Mouse (Mus musculus) limb, embryonic 13.5 days (tissue): ENCODE measurements around the gene Hspbp1. TPM values are rescaled to one million over a fixed set of nuclear protein-coding genes. Genes with fewer than 3 reads are reported as not detected.

ENCODE experiments used
- ATAC-seq: fragments of 200-750 bp; cut with Nextera tagmentation; 2 replicates; pipeline ENCODE4 v1.8.0; 2017; ENCODE audit warnings: low read depth, moderate number of reproducible peaks, moderate TSS enrichment; ENCODE audit not compliant: low FRiP score
- H3K27ac ChIP-seq: fragments of 300-500 bp; sonication (generic); 2 replicates; pipeline ENCODE4 v1.5.1; 2015; ENCODE audit warnings: inconsistent platforms, mild to moderate bottlenecking, moderate library complexity
- H3K27me3 ChIP-seq: fragments of 300-500 bp; sonication (generic); 2 replicates; pipeline ENCODE4 v1.6.1; 2015; ENCODE audit warnings: mild to moderate bottlenecking, inconsistent platforms
- H3K36me3 ChIP-seq: fragments of 300-500 bp; sonication (generic); 2 replicates; pipeline ENCODE4 v1.6.1; 2015; ENCODE audit warnings: inconsistent platforms, mild to moderate bottlenecking, moderate library complexity
- H3K4me1 ChIP-seq: fragments of 300-500 bp; sonication (generic); 2 replicates; pipeline ENCODE4 v1.6.1; 2015; ENCODE audit warnings: inconsistent platforms
- H3K4me2 ChIP-seq: fragments of 300-500 bp; sonication (generic); replicated peaks from 2 replicates; pipeline ENCODE4 v1.6.1; 2015; ENCODE audit warnings: inconsistent platforms, mild to moderate bottlenecking, moderate library complexity
- H3K4me3 ChIP-seq: fragments of 300-500 bp; sonication (generic); 2 replicates; pipeline ENCODE4 v1.5.1; 2015; ENCODE audit warnings: moderate library complexity, mild to moderate bottlenecking, inconsistent platforms
- H3K9ac ChIP-seq: fragments of 300-500 bp; sonication (generic); 2 replicates; pipeline ENCODE4 v1.6.1; 2015; ENCODE audit warnings: mild to moderate bottlenecking, inconsistent platforms
- H3K9me3 ChIP-seq: fragments of 300-500 bp; sonication (generic); 2 replicates; pipeline ENCODE4 v1.6.1; 2016; ENCODE audit warnings: inconsistent platforms
- WGBS: fragments of 180-500 bp; shearing (Covaris S2); methylation state at CpG from one replicate; pipeline ENCODE4 v1.1.7; 2015; 5-methylcytosine and 5-hydroxymethylcytosine counted together
- polyA plus RNA-seq: library from polyadenylated mRNA; unstranded; fragments of >200 nt; fragmentation: Nextera tagmentation; extraction: Ambion mirVana; gene quantifications from 2 replicates; pipeline ENCODE4 v1.2.1, GENCODE M21; 2015

Gene Hspbp1
- polyA plus RNA-seq: 93.6 and 95.4 TPM in 2 replicates

GRCm38 (mm10) chr7:4684632-4685417, at the start of gene Hspbp1:
Hspbp1 (minus strand) TSS chr7:4685068.
- Histone ChIP-seq H3K27me3 (no peaks in the 10 kb centered on the region), H3K9me3 (no peaks in the 10 kb centered on the region), H3K9ac (peak within 1 kb of the TSS; percentile 72), H3K4me1 (peaks cover 7% of the 10 kb centered on the region), H3K36me3 (peaks cover 22% of the 10 kb centered on the region), H3K4me2 (peak within 1 kb of the TSS; percentile 98), H3K4me3 (peak within 1 kb of the TSS; percentile 74), H3K27ac (peak within 1 kb of the TSS; percentile 33; the same call in 1 of the 2 replicates)
- peak; percentile 98 for ATAC-seq
- WGBS: under 1% methylated on average over 32 of the region's 32 CpGs

DNA sequence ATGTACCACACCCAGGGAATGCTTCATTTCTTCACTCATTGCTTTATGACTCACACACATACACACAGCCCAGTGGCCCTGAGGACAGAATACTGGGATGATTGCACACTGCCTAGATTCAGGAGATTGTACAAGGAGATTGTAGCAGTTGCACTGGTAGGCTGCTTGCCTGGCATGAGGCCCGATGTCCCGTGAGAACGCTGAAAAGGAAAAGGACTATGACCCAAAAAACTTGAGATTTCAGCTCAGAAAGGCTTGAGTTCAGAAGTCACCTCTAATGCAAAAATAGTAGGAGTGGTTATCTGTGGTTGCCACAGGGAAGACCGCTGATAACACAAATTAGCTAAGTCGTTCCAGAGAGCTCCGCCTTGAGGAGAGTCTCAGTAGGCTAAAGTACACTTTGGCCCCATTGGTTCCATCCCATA, 48.1 kb upstream of the Hspbp1 start:
- Histone ChIP-seq H3K27ac (no peak overlapping the region), H3K27me3 (0 out of 2 replicates have a peak, but pooled peaks cover 3% of the 10 kb centered on the region), H3K4me2 (no peak overlapping the region), H3K9me3 (no peaks in the 10 kb centered on the region), H3K9ac (no peak overlapping the region), H3K4me3 (no peak overlapping the region), H3K4me1 (no peaks in the 10 kb centered on the region), H3K36me3 (no peaks in the 10 kb centered on the region)
- 62% methylated on average over 6 of the region's 6 CpGs for WGBS
- ATAC-seq: no peak

DNA sequence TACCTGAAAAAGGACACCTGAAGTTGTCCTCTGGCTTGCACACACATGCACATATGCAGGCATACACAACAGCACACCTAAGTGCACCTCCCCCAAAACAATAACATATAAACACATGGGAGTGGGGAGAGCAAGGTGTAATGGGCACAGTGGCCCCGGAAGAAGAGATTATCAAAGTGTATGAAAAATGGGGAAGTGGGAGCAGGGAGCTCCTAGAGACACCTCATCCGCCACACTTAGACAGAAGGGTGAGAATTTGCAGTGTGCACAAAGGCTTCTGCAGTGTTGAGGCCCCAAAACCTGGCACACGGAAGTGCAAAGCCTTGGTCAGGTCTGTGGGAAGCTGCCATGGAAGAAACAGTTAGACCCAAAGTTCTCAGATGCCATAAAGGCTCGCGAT, 46.2 kb upstream of the Hspbp1 start:
- no peak overlapping the region for H3K9ac ChIP-seq
- H3K4me3 ChIP-seq: no peak overlapping the region
- no peaks in the 10 kb centered on the region for H3K36me3 ChIP-seq
- WGBS: 77% methylated on average over 5 of the region's 5 CpGs
- H3K4me2 ChIP-seq: no peak overlapping the region
- no peak overlapping the region for H3K27ac ChIP-seq
- no peaks in the 10 kb centered on the region for H3K9me3 ChIP-seq
- 0 out of 2 replicates have a peak, but pooled peaks cover 3% of the 10 kb centered on the region for H3K27me3 ChIP-seq
- no peak for ATAC-seq
- no peaks in the 10 kb centered on the region for H3K4me1 ChIP-seq

DNA sequence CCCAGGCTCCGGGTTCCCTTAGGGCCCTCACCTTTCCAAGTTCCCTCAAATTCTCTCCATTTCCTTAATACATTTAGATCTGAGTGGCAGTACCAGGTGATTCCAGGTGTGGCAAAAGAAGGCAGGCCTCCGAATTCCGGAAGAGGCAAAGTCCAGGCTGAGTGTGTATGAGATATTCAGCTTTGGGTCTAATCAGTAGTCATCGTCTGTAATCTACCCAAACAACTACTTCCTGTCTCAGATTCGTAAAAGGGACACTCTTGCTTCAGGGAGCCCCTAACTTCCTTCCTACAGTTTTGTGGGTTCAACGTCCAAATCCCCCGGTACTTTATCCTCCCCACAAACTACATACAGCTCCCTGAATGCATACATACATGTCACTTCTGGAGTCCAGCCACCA, 40.3 kb upstream of the Hspbp1 start, which contains the start of gene Tmem150b:
Tmem150b (minus strand) TSS at position 81 of the 400 bp plus-strand sequence.
- H3K4me1 ChIP-seq: no peaks in the 10 kb centered on the region
- no peaks in the 10 kb centered on the region for H3K27me3 ChIP-seq
- no peak for ATAC-seq
- no peaks in the 10 kb centered on the region for H3K36me3 ChIP-seq
- 81% methylated on average over 7 of the region's 7 CpGs for WGBS
- H3K27ac ChIP-seq: no peak within 1 kb of the TSS
- no peak within 1 kb of the TSS for H3K9ac ChIP-seq
- no peak within 1 kb of the TSS for H3K4me2 ChIP-seq
- no peaks in the 10 kb centered on the region for H3K9me3 ChIP-seq
- no peak within 1 kb of the TSS for H3K4me3 ChIP-seq

GRCm38 (mm10) chr7:4724359-4724758, 39.5 kb upstream of the Hspbp1 start:
- no peak overlapping the region for H3K4me3 ChIP-seq
- no peaks in the 10 kb centered on the region for H3K4me1 ChIP-seq
- no peak overlapping the region for H3K4me2 ChIP-seq
- WGBS: 67% methylated on average over 3 of the region's 3 CpGs
- H3K9me3 ChIP-seq: no peaks in the 10 kb centered on the region
- no peak overlapping the region for H3K9ac ChIP-seq
- H3K27me3 ChIP-seq: no peaks in the 10 kb centered on the region
- ATAC-seq: no peak
- no peak overlapping the region for H3K27ac ChIP-seq
- H3K36me3 ChIP-seq: no peaks in the 10 kb centered on the region

- WGBS: 32% methylated on average over 12 of the region's 12 CpGs
- peak overlapping the region; percentile 57 for H3K4me2 ChIP-seq
- no peak overlapping the region for H3K27ac ChIP-seq
- ATAC-seq: no peak
- no peaks in the 10 kb centered on the region for H3K4me1 ChIP-seq
- no peaks in the 10 kb centered on the region for H3K9me3 ChIP-seq
- H3K9ac ChIP-seq: peak overlapping the region; percentile 31; the same call in 1 of the 2 replicates
- peak overlapping the region; percentile 26; the same call in 1 of the 2 replicates for H3K4me3 ChIP-seq
- no peaks in the 10 kb centered on the region for H3K27me3 ChIP-seq
- no peaks in the 10 kb centered on the region for H3K36me3 ChIP-seq
These were observed 38.6 kb upstream of the Hspbp1 start for GRCm38 (mm10) chr7:4723508-4723907.

DNA sequence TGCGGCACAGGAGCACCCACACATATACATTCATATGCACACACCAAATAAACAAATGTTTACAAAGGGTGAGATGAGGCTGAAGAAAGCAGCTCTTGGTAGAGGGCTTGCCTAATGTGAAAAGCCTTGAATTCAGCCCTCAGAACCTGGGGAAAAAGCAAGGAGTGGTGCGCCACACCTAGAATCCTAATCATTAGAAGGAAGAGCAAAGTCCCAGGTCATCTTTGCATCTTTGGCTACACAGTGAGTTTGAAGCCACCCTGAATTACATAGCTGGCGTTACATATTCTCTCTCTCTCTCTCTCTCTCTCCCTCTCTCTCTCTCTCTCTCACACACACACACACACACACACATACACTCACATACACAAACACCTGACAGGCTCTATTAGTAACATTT, 34.4 kb upstream of the Hspbp1 start:
- 87% methylated on average over 3 of the region's 3 CpGs for WGBS
- no peaks in the 10 kb centered on the region for H3K9me3 ChIP-seq
- no peak overlapping the region for H3K4me2 ChIP-seq
- H3K27ac ChIP-seq: no peak overlapping the region
- H3K4me1 ChIP-seq: no peaks in the 10 kb centered on the region
- no peak overlapping the region for H3K9ac ChIP-seq
- peaks cover 36% of the 10 kb centered on the region for H3K36me3 ChIP-seq
- no peaks in the 10 kb centered on the region for H3K27me3 ChIP-seq
- no peak overlapping the region for H3K4me3 ChIP-seq
- ATAC-seq: no peak

- H3K4me2 ChIP-seq: no peak overlapping the region
- no peak for ATAC-seq
- no peak overlapping the region for H3K27ac ChIP-seq
- H3K36me3 ChIP-seq: peaks cover 59% of the 10 kb centered on the region
- WGBS: 73% methylated on average over 6 of the region's 6 CpGs
- no peaks in the 10 kb centered on the region for H3K9me3 ChIP-seq
- no peak overlapping the region for H3K9ac ChIP-seq
- H3K27me3 ChIP-seq: no peaks in the 10 kb centered on the region
- H3K4me3 ChIP-seq: no peak overlapping the region
- no peaks in the 10 kb centered on the region for H3K4me1 ChIP-seq
These were observed 32.1 kb upstream of the Hspbp1 start for GRCm38 (mm10) chr7:4716955-4717354.

DNA sequence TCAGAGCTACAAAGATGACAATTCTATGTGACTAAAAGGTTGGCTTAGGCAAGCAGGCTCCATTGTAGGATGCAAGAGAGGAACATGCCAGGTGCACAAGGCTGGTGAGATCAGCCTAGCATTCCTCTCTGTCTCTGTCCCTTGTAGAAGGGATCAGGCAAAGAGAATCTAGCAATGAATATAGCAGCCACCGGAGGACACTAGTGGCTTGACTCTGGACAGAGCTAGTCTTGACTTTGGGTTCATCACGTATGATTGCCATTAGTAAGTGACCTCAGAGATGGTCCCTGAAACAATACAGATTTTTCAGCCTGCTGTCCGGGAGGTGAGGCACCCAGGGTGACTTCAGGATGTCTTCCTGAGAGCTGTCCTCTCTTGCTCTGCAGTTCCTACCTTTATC, 27.7 kb upstream of the Hspbp1 start:
- Histone ChIP-seq H3K4me1 (no peaks in the 10 kb centered on the region), H3K9me3 (no peaks in the 10 kb centered on the region), H3K27me3 (no peaks in the 10 kb centered on the region), H3K4me2 (no peak overlapping the region), H3K9ac (no peak overlapping the region), H3K4me3 (no peak overlapping the region), H3K36me3 (peaks cover 97% of the 10 kb centered on the region), H3K27ac (no peak overlapping the region)
- ATAC-seq: no peak
- WGBS: 81% methylated on average over 3 of the region's 3 CpGs

DNA sequence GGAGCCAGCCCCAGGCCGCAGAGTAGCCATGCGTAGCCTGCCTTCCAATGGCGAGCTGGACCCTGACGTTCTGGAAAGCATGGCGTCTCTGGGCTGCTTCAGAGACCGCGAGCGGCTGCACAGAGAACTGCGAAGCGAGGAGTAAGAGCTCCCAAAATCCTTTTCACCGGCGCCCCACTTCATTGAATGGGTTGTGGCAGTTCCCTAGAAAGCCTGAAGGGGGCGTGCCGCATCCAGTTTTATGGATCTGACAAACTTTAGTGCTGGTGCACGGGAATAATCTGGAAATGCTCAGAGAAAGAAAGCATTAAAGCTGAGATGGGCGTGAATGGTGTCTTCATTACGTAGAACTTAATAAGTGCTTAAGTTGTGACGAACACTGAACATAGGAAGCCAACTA, 20.2 kb upstream of the Hspbp1 start:
- H3K4me2 ChIP-seq: no peak overlapping the region
- no peak overlapping the region for H3K9ac ChIP-seq
- no peak overlapping the region for H3K27ac ChIP-seq
- peaks cover 88% of the 10 kb centered on the region for H3K36me3 ChIP-seq
- H3K4me3 ChIP-seq: no peak overlapping the region
- H3K9me3 ChIP-seq: no peaks in the 10 kb centered on the region
- WGBS: 48% methylated on average over 18 of the region's 18 CpGs
- no peaks in the 10 kb centered on the region for H3K27me3 ChIP-seq
- no peak for ATAC-seq
- H3K4me1 ChIP-seq: no peaks in the 10 kb centered on the region

GRCm38 (mm10) chr7:4703195-4703594, 18.3 kb upstream of the Hspbp1 start:
- no peak overlapping the region for H3K4me3 ChIP-seq
- no peaks in the 10 kb centered on the region for H3K27me3 ChIP-seq
- H3K27ac ChIP-seq: no peak overlapping the region
- H3K4me2 ChIP-seq: no peak overlapping the region
- no peak overlapping the region for H3K9ac ChIP-seq
- H3K9me3 ChIP-seq: no peaks in the 10 kb centered on the region
- ATAC-seq: no peak
- 95% methylated on average over 7 of the region's 7 CpGs for WGBS
- no peaks in the 10 kb centered on the region for H3K4me1 ChIP-seq
- H3K36me3 ChIP-seq: peaks cover 87% of the 10 kb centered on the region

DNA sequence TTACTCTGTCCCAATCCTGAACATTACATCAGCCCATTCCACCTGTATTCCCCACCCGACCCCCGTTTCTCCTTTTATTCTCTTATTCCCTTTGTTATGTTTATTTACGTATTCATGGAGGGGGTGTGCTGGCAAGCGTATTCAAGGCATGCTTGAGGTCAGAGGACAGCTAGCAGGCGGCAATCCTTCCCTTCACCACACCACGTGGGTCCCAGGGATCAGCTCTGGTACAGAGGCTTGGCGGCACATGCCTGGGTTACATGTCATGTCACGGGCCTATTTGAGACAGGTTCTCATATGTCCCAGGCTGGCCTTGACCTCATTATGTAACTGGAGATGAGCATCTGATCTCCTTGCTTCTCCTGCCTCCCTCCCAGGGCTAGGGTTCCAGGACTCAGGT, 17.5 kb upstream of the Hspbp1 start:
- Histone ChIP-seq H3K4me2 (no peak overlapping the region), H3K27me3 (no peaks in the 10 kb centered on the region), H3K9me3 (no peaks in the 10 kb centered on the region), H3K9ac (no peak overlapping the region), H3K4me1 (no peaks in the 10 kb centered on the region), H3K4me3 (no peak overlapping the region), H3K27ac (no peak overlapping the region), H3K36me3 (peaks cover 85% of the 10 kb centered on the region)
- 68% methylated on average over 8 of the region's 8 CpGs for WGBS
- ATAC-seq: no peak

DNA sequence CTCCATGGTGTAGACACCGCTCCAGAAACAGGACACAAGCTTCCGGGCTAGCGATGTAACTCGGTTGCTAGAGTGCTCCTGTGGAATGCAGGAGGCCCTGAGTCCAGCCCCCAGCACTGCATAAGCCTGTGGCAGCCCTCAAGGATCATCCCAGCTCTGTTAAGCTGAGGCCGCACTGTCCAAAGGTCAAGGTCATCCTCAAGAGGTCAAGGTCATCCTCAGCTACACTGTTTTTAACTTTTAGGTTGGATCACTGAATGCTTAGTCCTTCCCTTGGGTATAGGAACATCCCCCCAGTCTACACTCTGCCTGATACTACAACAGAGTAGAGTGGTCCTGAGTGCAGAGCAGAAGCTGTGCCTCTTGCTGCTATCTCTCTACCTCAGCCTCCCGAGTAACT, 8.1 kb upstream of the Hspbp1 start:
- Histone ChIP-seq H3K36me3 (peaks cover 50% of the 10 kb centered on the region), H3K4me2 (no peak overlapping the region), H3K4me1 (peaks cover 13% of the 10 kb centered on the region), H3K9me3 (no peaks in the 10 kb centered on the region), H3K4me3 (no peak overlapping the region), H3K9ac (no peak overlapping the region), H3K27ac (no peak overlapping the region), H3K27me3 (no peaks in the 10 kb centered on the region)
- WGBS: 96% methylated on average over 6 of the region's 6 CpGs
- no peak for ATAC-seq
